Mouse (Mus musculus) kidney, adult 2 months (tissue): ENCODE measurements around the gene 1700015F17Rik. TPM values are rescaled to one million over a fixed set of nuclear protein-coding genes. Genes with fewer than 3 reads are reported as not detected.

Experiments used
- DNase-seq: peaks from one replicate; pipeline ENCODE4 v3.0.0; 2021
- H3K27ac ChIP-seq: fragments of 200-500 bp; 2 replicates; pipeline ENCODE4 v1.5.1; 2012; ENCODE audit warnings: low read depth, low read length, control low read depth, inconsistent platforms; ENCODE audit not compliant: insufficient read depth
- H3K27me3 ChIP-seq: fragments of 200-500 bp; replicated peaks from 2 replicates; pipeline ENCODE4 v1.6.1; 2012; ENCODE audit warnings: mild to moderate bottlenecking, moderate library complexity, low read length, inconsistent platforms; ENCODE audit not compliant: control insufficient read depth, insufficient read depth
- H3K36me3 ChIP-seq: fragments of 200-500 bp; 2 replicates; pipeline ENCODE4 v1.6.1; 2012; ENCODE audit warnings: mild to moderate bottlenecking, moderate library complexity, low read length, inconsistent platforms; ENCODE audit not compliant: control insufficient read depth, insufficient read depth
- H3K4me1 ChIP-seq: fragments of 200-500 bp; 2 replicates; pipeline ENCODE4 v1.6.1; 2011; ENCODE audit warnings: low read length; ENCODE audit not compliant: control insufficient read depth, insufficient read depth
- H3K4me3 ChIP-seq: fragments of 200-500 bp; 2 replicates; pipeline ENCODE4 v1.5.1; 2011; ENCODE audit warnings: mild to moderate bottlenecking, low read depth, low read length, control low read depth; ENCODE audit not compliant: insufficient read depth
- CTCF ChIP-seq: fragments of 200-500 bp; conservative IDR thresholded peaks from 2 replicates; pipeline ENCODE4 v1.5.1; 2011; ENCODE audit warnings: low read depth, mild to moderate bottlenecking, control low read depth, low read length, moderate library complexity, mixed read lengths; ENCODE audit not compliant: insufficient read depth, insufficient read length
- POLR2A ChIP-seq: fragments of 200-500 bp; IDR thresholded peaks from one replicate; pipeline ENCODE4 v1.6.1; 2011; ENCODE audit warnings: low read depth, low read length, control low read depth
- WGBS: fragments of 180-500 bp; shearing (Covaris S2); methylation state at CpG from one replicate; pipeline ENCODE4 v1.1.7; 2018; 5-methylcytosine and 5-hydroxymethylcytosine counted together
- polyA plus RNA-seq: library from polyadenylated mRNA; depleted of rRNA; stranded (reverse); fragments of >200 nt; gene quantifications from 2 replicates; pipeline ENCODE4 v1.2.3, GENCODE M21; 2012

The 1700015F17Rik gene
- polyA plus RNA-seq, 1 experiment, result not detected

GRCm38 (mm10) chr5:5492163-5492562 lies 13.2 kb upstream of the 1700015F17Rik start:
- no peak overlapping the region for H3K4me3 ChIP-seq
- no peak for DNase-seq
- TF ChIP-seq CTCF, result 0 out of 2 replicates have a peak, but pooled peaks have one; percentile 3
- TF ChIP-seq POLR2A, result no peak
- no peaks in the 10 kb centered on the region for H3K4me1 ChIP-seq
- no peak overlapping the region for H3K27ac ChIP-seq
- 93% methylated on average over 4 of the region's 4 CpGs for WGBS
- H3K36me3 ChIP-seq, result no peaks in the 10 kb centered on the region
- no peaks in the 10 kb centered on the region for H3K27me3 ChIP-seq

- WGBS, result 46% methylated on average over 3 of the region's 3 CpGs
Measured at GRCm38 (mm10) chr5:5486071-5486470, 7.1 kb upstream of the 1700015F17Rik start.

GRCm38 (mm10) chr5:5483254-5483858 lies 4.4 kb upstream of the 1700015F17Rik start:
- 37% methylated on average over 9 of the region's 9 CpGs for WGBS
- TF ChIP-seq POLR2A (no peak), CTCF (no peak)
- Histone ChIP-seq H3K27ac (no peak overlapping the region), H3K4me3 (no peak overlapping the region), H3K4me1 (no peaks in the 10 kb centered on the region), H3K27me3 (no peaks in the 10 kb centered on the region), H3K36me3 (no peaks in the 10 kb centered on the region)
- DNase-seq, result no peak

More at GRCm38 (mm10) chr5:5486071-5486470, 7.1 kb upstream of the 1700015F17Rik start:
- TF ChIP-seq POLR2A, result no peak
- no peak for TF ChIP-seq CTCF
- DNase-seq, result no peak
- Histone ChIP-seq H3K27me3 (no peaks in the 10 kb centered on the region), H3K27ac (no peak overlapping the region), H3K36me3 (no peaks in the 10 kb centered on the region), H3K4me3 (no peak overlapping the region), H3K4me1 (no peaks in the 10 kb centered on the region)

GRCm38 (mm10) chr5:5481662-5482061 lies 2.7 kb upstream of the 1700015F17Rik start:
- no peak overlapping the region for H3K4me3 ChIP-seq
- peak; percentile 27 for DNase-seq
- no peak for TF ChIP-seq POLR2A
- TF ChIP-seq CTCF, result 0 out of 2 replicates have a peak, but pooled peaks have one; percentile 20
- no peaks in the 10 kb centered on the region for H3K27me3 ChIP-seq
- no peaks in the 10 kb centered on the region for H3K36me3 ChIP-seq
- H3K4me1 ChIP-seq, result no peaks in the 10 kb centered on the region
- 2% methylated on average over 1 of the region's 1 CpGs for WGBS
- no peak overlapping the region for H3K27ac ChIP-seq

GRCm38 (mm10) chr5:5476133-5476532 lies 2.8 kb downstream of the 1700015F17Rik start:
- H3K27ac ChIP-seq, result no peak overlapping the region
- no peak overlapping the region for H3K4me3 ChIP-seq
- TF ChIP-seq POLR2A (no peak), CTCF (no peak)
- DNase-seq, result peak; percentile 78
- H3K36me3 ChIP-seq, result no peaks in the 10 kb centered on the region
- no peaks in the 10 kb centered on the region for H3K4me1 ChIP-seq
- 36% methylated on average over 4 of the region's 4 CpGs for WGBS
- H3K27me3 ChIP-seq, result no peaks in the 10 kb centered on the region

GRCm38 (mm10) chr5:5465256-5465655 lies 13.7 kb downstream of the 1700015F17Rik start:
- Histone ChIP-seq H3K27me3 (no peaks in the 10 kb centered on the region), H3K4me1 (no peaks in the 10 kb centered on the region), H3K36me3 (no peaks in the 10 kb centered on the region), H3K27ac (no peak overlapping the region), H3K4me3 (no peak overlapping the region)
- no peak for DNase-seq
- no peak for TF ChIP-seq POLR2A
- no peak for TF ChIP-seq CTCF
- WGBS, result 76% methylated on average over 1 of the region's 1 CpGs

- 54% methylated on average over 5 of the region's 5 CpGs for WGBS
- no peak for DNase-seq
- H3K27me3 ChIP-seq, result no peaks in the 10 kb centered on the region
- no peaks in the 10 kb centered on the region for H3K4me1 ChIP-seq
- no peak overlapping the region for H3K27ac ChIP-seq
- no peaks in the 10 kb centered on the region for H3K36me3 ChIP-seq
- TF ChIP-seq CTCF, result no peak
- TF ChIP-seq POLR2A, result no peak
- no peak overlapping the region for H3K4me3 ChIP-seq
Measured at GRCm38 (mm10) chr5:5431746-5432438, 47.1 kb downstream of the 1700015F17Rik start.
